Comparison of ENCODE assay signal across 10 mouse cellular contexts in the genomic region with DNA sequence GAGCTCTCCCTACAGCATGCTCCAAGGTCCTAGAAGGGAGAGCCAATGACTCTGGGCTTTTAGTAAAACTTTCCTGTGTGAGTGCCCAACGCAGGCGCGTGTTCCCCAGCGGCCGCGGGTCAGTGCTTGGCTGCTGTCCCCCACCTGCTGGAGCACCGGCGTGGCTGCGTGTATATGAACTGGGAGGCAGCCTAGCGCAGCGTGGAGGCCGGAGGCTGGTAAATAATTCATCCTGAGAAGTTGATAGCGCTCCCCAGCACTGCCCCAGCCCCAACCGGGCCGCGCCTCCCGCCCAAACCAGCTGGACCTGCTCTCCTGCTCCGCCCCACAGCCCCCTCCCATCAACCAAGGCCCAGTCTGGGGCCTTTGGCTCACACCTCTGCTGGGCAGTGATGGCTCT. TPM values are rescaled to one million over a fixed set of nuclear protein-coding genes. Genes with fewer than 3 reads are reported as not detected.
A peak's percentile ranks its signal among the peaks of the same experiment; 100 is the strongest.
DNase-seq lines count a peak whose midpoint lies in the region; ATAC-seq and TF ChIP-seq lines count a peak whose summit lies in the region.
"Had no signal": no experiment of that assay in that cellular context is flagged by ENCODE, and none has a peak within 500 bp of the region (broad histone marks: within the 10 kb centered on the region; RNA-seq: fewer than 3 reads in every experiment).

A gene (plus strand): TSS at position 376 of the 400 bp plus-strand sequence.

- TF ChIP-seq CTCF in hindbrain, postnatal 0 days (IDR thresholded peaks at IDR 0.05; ENCODE audit: low read depth) = no peak

- H3K4me2 ChIP-seq in hindbrain, postnatal 0 days (ENCODE audit: low read depth, low read length) = no peak within 1 kb of the TSS
- peak within 1 kb of the TSS; percentile 6; the same call in 1 of the 2 replicates for H3K4me2 ChIP-seq in hindbrain, embryonic 15.5 days
- H3K4me2 ChIP-seq: midbrain, embryonic 11.5 days had no signal

- ATAC-seq in hindbrain, postnatal 0 days = no peak
- no peak for ATAC-seq in hindbrain, embryonic 15.5 days (ENCODE audit: low FRiP score, low read depth)

- H3K4me1 ChIP-seq in hindbrain, embryonic 10.5 days (replicated peaks) = peaks cover 37% of the 10 kb centered on the region
- peaks cover 4% of the 10 kb centered on the region; the same call in 1 of the 2 replicates for H3K4me1 ChIP-seq in hindbrain, postnatal 0 days (ENCODE audit: insufficient read depth, low read length)
- peaks cover 16 to 43% of the 10 kb centered on the region in 2 experiments for H3K4me1 ChIP-seq in ES-E14 (ENCODE audit: control insufficient read depth in 2 of 2, insufficient read depth in 2 of 2, low read length in 2 of 2, poor library complexity in 1 of 2)
- peaks cover 7% of the 10 kb centered on the region for H3K4me1 ChIP-seq in hindbrain, embryonic 15.5 days (replicated peaks)

- H3K27ac ChIP-seq in hindbrain, embryonic 10.5 days = peak within 1 kb of the TSS; percentile 19
- H3K27ac ChIP-seq in hindbrain, postnatal 0 days = no peak within 1 kb of the TSS
- peak within 1 kb of the TSS; percentile 41 for H3K27ac ChIP-seq in ES-E14 (ENCODE audit: insufficient read depth, low read depth, low read length, poor library complexity, severe bottlenecking)
- no peak within 1 kb of the TSS for H3K27ac ChIP-seq in hindbrain, embryonic 15.5 days (replicated peaks)

- peaks cover 74% of the 10 kb centered on the region for H3K27me3 ChIP-seq in hindbrain, embryonic 10.5 days (ENCODE audit: insufficient read depth, poor library complexity, severe bottlenecking)
- no peaks in the 10 kb centered on the region for H3K27me3 ChIP-seq in hindbrain, postnatal 0 days (ENCODE audit: insufficient read depth, low read length)
- H3K27me3 ChIP-seq in hindbrain, embryonic 15.5 days = peaks cover 20% of the 10 kb centered on the region

- in situ Hi-C loops in ES-E14 (cut with MboI; ENCODE audit: low sequenced_read_pairs in 2 of 2, unreplicated experiment in 2 of 2) = no loop called here

- WGBS in hindbrain, embryonic 10.5 days = 7% methylated on average over 18 of the region's 18 CpGs
- 8% methylated on average over 17 of the region's 18 CpGs for WGBS in hindbrain, postnatal 0 days
- 7% methylated on average over 18 of the region's 18 CpGs for WGBS in hindbrain, embryonic 15.5 days

- H3K9me3 ChIP-seq in hindbrain, embryonic 10.5 days = peaks cover 1% of the 10 kb centered on the region; the same call in 1 of the 2 replicates
- no peaks in the 10 kb centered on the region for H3K9me3 ChIP-seq in hindbrain, postnatal 0 days (ENCODE audit: low read length)
- H3K9me3 ChIP-seq in ES-E14 (ENCODE audit: control insufficient read depth, insufficient read depth, low read depth, low read length) = no peaks in the 10 kb centered on the region
- no peaks in the 10 kb centered on the region for H3K9me3 ChIP-seq in hindbrain, embryonic 15.5 days

- peak; percentile 30 for DNase-seq in hindbrain, embryonic 10.5 days (ENCODE audit: low spot score)
- no peak for DNase-seq in hindbrain, postnatal 0 days (ENCODE audit: low spot score)
- DNase-seq in ES-E14 (ENCODE audit: low read depth, low spot score) = no peak
- peak; percentile 77 to 89 for DNase-seq in kidney, postnatal 4 days
- no peak for DNase-seq in Muller cell, postnatal 12 days (ENCODE audit: inconsistent ontology term)
- no peak for DNase-seq in cerebellum, postnatal 10 days
- DNase-seq in layer of hippocampus, postnatal 36 days = no peak
- DNase-seq: thymus, adult 18-20 months had no signal

- H3K4me3 ChIP-seq in hindbrain, embryonic 10.5 days = peak within 1 kb of the TSS; percentile 29
- no peak within 1 kb of the TSS for H3K4me3 ChIP-seq in hindbrain, postnatal 0 days (ENCODE audit: low read length)
- peak within 1 kb of the TSS; percentile 8 to 23; a peak in 3 of 4 replicates for H3K4me3 ChIP-seq in ES-E14 (ENCODE audit: insufficient read depth in 1 of 2, low read depth in 1 of 2, low read length in 2 of 2, poor library complexity in 1 of 2, severe bottlenecking in 1 of 2)
- H3K4me3 ChIP-seq in hindbrain, embryonic 15.5 days = no peak within 1 kb of the TSS

- no peak within 1 kb of the TSS for H3K9ac ChIP-seq in hindbrain, postnatal 0 days (replicated peaks; ENCODE audit: low read length)
- peak within 1 kb of the TSS; percentile 50 for H3K9ac ChIP-seq in ES-E14 (ENCODE audit: insufficient read depth, low read depth, low read length, poor library complexity, severe bottlenecking)
- no peak within 1 kb of the TSS for H3K9ac ChIP-seq in hindbrain, embryonic 15.5 days

- H3K36me3 ChIP-seq in hindbrain, embryonic 10.5 days = no peaks in the 10 kb centered on the region
- no peaks in the 10 kb centered on the region for H3K36me3 ChIP-seq in hindbrain, postnatal 0 days (ENCODE audit: insufficient read depth, low read length)
- no peaks in the 10 kb centered on the region for H3K36me3 ChIP-seq in ES-E14 (ENCODE audit: control insufficient read depth, insufficient read depth, low read length, poor library complexity, severe bottlenecking)
- H3K36me3 ChIP-seq in hindbrain, embryonic 15.5 days = no peaks in the 10 kb centered on the region

TF ChIP-seq in ES-E14, 5 proteins besides CTCF, POLR2A, EP300 and RAD21:
- TF ChIP-seq ZC3H11A (IDR thresholded peaks at IDR 0.05; ENCODE audit: borderline replicate concordance, low read depth, low read length) (no peak), CHD2 (IDR thresholded peaks at IDR 0.05; ENCODE audit: low read depth, low read length) (no peak), ZNF384 (IDR thresholded peaks at IDR 0.05; ENCODE audit: low read depth, low read length) (no peak), MAFK (IDR thresholded peaks at IDR 0.05; ENCODE audit: insufficient read depth, low read depth, low read length) (no peak)
TF ChIP-seq in ES-E14: peak in this region for 0.

RNA-seq across cellular contexts. Expression of the gene that starts here (rescaled TPM):
- 9.2 and 10.0 TPM in 2 replicates for polyA plus RNA-seq in hindbrain, embryonic 10.5 days (2016; fragmentation: Nextera tagmentation; extraction: Ambion mirVana)
- 4.5 and 9.6 TPM in 2 replicates for total RNA-seq in hindbrain, postnatal 0 days (2014; rRNA removed)
- 8.2 and 8.8 TPM in 2 replicates for polyA plus RNA-seq in hindbrain, postnatal 0 days (2015; fragmentation: Nextera tagmentation; extraction: Ambion mirVana)
- total RNA-seq in ES-E14 (2012; rRNA removed) = 25.5 and 29.0 TPM in 2 replicates
- polyA plus RNA-seq in hindbrain, embryonic 15.5 days (2015; fragmentation: Nextera tagmentation; extraction: Ambion mirVana) = 8.6 and 8.8 TPM in 2 replicates
- 1 to 10 TPM; 2.9 to 4.1 TPM for total RNA-seq in layer of hippocampus, postnatal 36 days (2021)

Comparison
In these comparisons a context has a peak if more than half of its experiments do, and no peak if none do; other contexts are left out.
1. DNase-seq: peak in hindbrain, embryonic 10.5 days (single experiment) and kidney, postnatal 4 days (2 of 2); none in hindbrain, postnatal 0 days (single experiment), ES-E14 (single experiment), Muller cell, postnatal 12 days (single experiment), cerebellum, postnatal 10 days (0 of 2) and layer of hippocampus, postnatal 36 days (0 of 2).
2. H3K27ac ChIP-seq: peak in hindbrain, embryonic 10.5 days (single experiment) and ES-E14 (single experiment); none in hindbrain, postnatal 0 days (single experiment) and hindbrain, embryonic 15.5 days (single experiment).
3. H3K4me3 ChIP-seq: peak in hindbrain, embryonic 10.5 days (single experiment) and ES-E14 (2 of 2); none in hindbrain, postnatal 0 days (single experiment) and hindbrain, embryonic 15.5 days (single experiment).